Mouse (Mus musculus) C2C12 (cell line): ENCODE data around the gene Gng8. TPM values are rescaled to one million over a fixed set of nuclear protein-coding genes. Genes with fewer than 3 reads are reported as not detected.

Experiments
- H3K27me3 ChIP-seq: one replicate; pipeline ENCODE4 v1.6.1; 2011; ENCODE audit not compliant: control insufficient read depth, insufficient read depth, insufficient read length
- H3K36me3 ChIP-seq: one replicate; pipeline ENCODE4 v1.6.1; 2011; ENCODE audit not compliant: control insufficient read depth, insufficient read depth
- H3K4me3 ChIP-seq: one replicate; pipeline ENCODE4 v1.5.1; 2011; ENCODE audit warnings: mild to moderate bottlenecking, control low read depth; ENCODE audit not compliant: poor library complexity, insufficient read depth, severe bottlenecking
- H3K79me2 ChIP-seq: one replicate; pipeline ENCODE4 v1.6.1; 2011; ENCODE audit not compliant: control insufficient read depth, insufficient read depth
- H3K79me3 ChIP-seq: one replicate; pipeline ENCODE4 v1.6.1; 2011; ENCODE audit warnings: low read depth, control low read depth
- H3ac ChIP-seq: one replicate; pipeline ENCODE3; 2011; ENCODE audit warnings: low read depth; ENCODE audit not compliant: control insufficient read depth, insufficient read length
- CEBPB ChIP-seq: IDR thresholded peaks from one replicate; pipeline ENCODE4 v1.6.1; 2011; ENCODE audit warnings: low read depth, mild to moderate bottlenecking, control low read depth, moderate library complexity
- CTCF ChIP-seq: IDR thresholded peaks from one replicate; pipeline ENCODE4 v1.5.1; 2011; ENCODE audit not compliant: control insufficient read depth, insufficient read depth, insufficient read length
- FOSL1 ChIP-seq: IDR thresholded peaks from one replicate; pipeline ENCODE4 v1.8.0; 2011; ENCODE audit warnings: mild to moderate bottlenecking, low read length; ENCODE audit not compliant: poor library complexity, insufficient read depth, severe bottlenecking
- MAX ChIP-seq: IDR thresholded peaks from one replicate; pipeline ENCODE4 v1.6.1; 2011; ENCODE audit warnings: mild to moderate bottlenecking, control low read depth
- MYOD1 ChIP-seq: IDR thresholded peaks from one replicate; pipeline ENCODE4 v1.6.1; 2011; ENCODE audit warnings: low read depth; ENCODE audit not compliant: control insufficient read depth, insufficient read length
- MYOG ChIP-seq: IDR thresholded peaks from one replicate; pipeline ENCODE4 v1.6.1; 2011; ENCODE audit not compliant: control insufficient read depth, insufficient read length; ENCODE audit errors: extremely low read depth
- USF1 ChIP-seq: IDR thresholded peaks from one replicate; pipeline ENCODE4 v1.6.1; 2011; ENCODE audit warnings: low read depth, mild to moderate bottlenecking, control low read depth, moderate library complexity
- polyA plus RNA-seq: library from polyadenylated mRNA; unstranded; fragments of >200 nt; fragmentation: generic; extraction: Trizol; gene quantifications from one replicate; pipeline ENCODE4 v1.2.1, GENCODE M21; 2012; ENCODE audit warnings: missing spikeins

Gng8 gene
- polyA plus RNA-seq, 1 experiment: 2.6 TPM

DNA sequence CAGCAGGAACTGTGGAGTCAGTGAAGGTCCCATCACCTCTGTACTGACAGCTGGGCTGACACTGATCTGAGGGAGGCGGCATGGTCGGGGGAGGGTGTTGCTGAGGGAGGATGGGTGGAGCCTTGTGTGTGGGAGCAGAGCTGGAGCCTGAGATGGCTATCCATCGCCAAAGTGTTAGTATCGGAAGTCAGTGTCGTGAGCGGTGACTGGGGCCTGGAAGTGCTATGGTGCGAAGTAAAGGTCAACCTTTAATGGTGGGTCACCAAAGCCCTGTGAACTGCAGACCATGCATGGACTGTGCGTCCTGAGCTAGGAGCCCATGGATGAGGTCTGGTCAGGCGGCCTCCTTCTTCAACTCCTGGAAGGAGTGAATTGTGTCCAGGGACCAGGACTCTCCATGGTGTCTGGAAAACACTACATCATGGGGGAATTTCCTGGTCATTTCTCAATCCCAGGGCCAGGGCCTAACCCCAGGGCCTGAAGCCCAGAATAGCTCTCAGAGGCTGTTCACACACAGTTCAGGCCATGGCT lies 14.0 kb downstream of the Gng8 start:
- Histone ChIP-seq H3K36me3 (no peaks in the 10 kb centered on the region), H3K4me3 (no peak overlapping the region), H3ac (peak overlapping the region; percentile 2), H3K79me3 (peaks cover 6% of the 10 kb centered on the region), H3K27me3 (no peaks in the 10 kb centered on the region), H3K79me2 (peaks cover 23% of the 10 kb centered on the region)
- TF ChIP-seq MYOG (no peak), MYOD1 (peak; percentile 14), MAX (no peak), CEBPB (no peak), FOSL1 (no peak)

DNA sequence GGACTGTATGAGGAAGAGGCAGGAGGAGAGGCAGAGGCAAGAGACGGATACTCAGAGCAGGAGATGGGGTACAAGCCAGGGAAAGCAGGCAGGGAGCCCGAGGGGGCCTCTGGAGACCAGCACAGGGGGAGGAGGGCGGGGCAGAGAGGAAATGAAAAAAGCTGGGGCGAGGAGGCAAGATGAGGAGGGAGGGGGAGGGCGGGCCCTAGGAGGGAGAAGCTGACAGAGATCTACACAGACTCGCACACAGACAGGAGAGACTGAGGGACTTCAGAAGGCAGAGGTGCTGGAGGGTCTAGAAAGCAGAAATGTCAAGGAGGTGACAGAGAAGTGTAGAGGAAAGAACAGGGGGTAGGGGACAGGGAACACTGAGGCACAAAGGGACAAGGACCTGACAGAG lies 14.7 kb downstream of the Gng8 start, which contains the start of gene Ptgir:
TSS of gene Ptgir (plus strand) at position 210 of the 400 bp plus-strand sequence.
- Histone ChIP-seq H3ac (peak within 1 kb of the TSS; percentile 2), H3K79me2 (peaks cover 23% of the 10 kb centered on the region), H3K79me3 (peaks cover 6% of the 10 kb centered on the region), H3K4me3 (no peak within 1 kb of the TSS), H3K27me3 (no peaks in the 10 kb centered on the region), H3K36me3 (no peaks in the 10 kb centered on the region)
- TF ChIP-seq CTCF (no peak), CEBPB (no peak), FOSL1 (no peak)

GRCm38 (mm10) chr7:16906889-16907559 lies 15.4 kb downstream of the Gng8 start:
- no peak overlapping the region for H3ac ChIP-seq
- no peaks in the 10 kb centered on the region for H3K36me3 ChIP-seq
- H3K4me3 ChIP-seq: no peak overlapping the region
- TF ChIP-seq CTCF (no peak), MYOG (no peak), MYOD1 (no peak), CEBPB (no peak), MAX (no peak), FOSL1 (no peak), USF1 (no peak)
- peaks cover 23% of the 10 kb centered on the region for H3K79me2 ChIP-seq
- H3K79me3 ChIP-seq: peaks cover 6% of the 10 kb centered on the region
- H3K27me3 ChIP-seq: no peaks in the 10 kb centered on the region

- no peak overlapping the region for H3ac ChIP-seq
- H3K79me3 ChIP-seq: peaks cover 6% of the 10 kb centered on the region
- peaks cover 23% of the 10 kb centered on the region for H3K79me2 ChIP-seq
- H3K4me3 ChIP-seq: no peak overlapping the region
- no peaks in the 10 kb centered on the region for H3K27me3 ChIP-seq
- TF ChIP-seq CTCF (no peak), MYOG (no peak)
- H3K36me3 ChIP-seq: no peaks in the 10 kb centered on the region
Observed at GRCm38 (mm10) chr7:16907842-16908241, 16.3 kb downstream of the Gng8 start.

DNA sequence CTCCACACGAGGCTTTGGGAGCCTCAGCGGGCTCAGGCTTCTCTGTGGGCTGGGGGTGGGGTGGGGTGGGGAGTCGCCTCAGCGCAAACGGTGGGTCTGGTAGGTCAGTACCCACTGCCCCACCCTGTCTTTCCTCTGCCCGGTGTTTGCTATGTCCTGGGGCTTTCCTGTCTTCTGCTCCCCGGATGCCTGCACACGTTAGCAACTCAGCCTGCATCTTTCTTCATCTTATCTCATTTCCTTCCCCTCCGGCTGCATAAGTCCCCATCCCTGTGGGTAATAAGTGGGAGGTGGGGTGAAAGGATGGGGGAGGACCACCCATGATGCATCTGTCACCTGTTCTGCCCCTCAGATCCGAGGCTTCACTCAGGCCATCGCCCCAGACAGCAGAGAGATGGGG lies 16.8 kb downstream of the Gng8 start:
- Histone ChIP-seq H3ac (no peak overlapping the region), H3K4me3 (no peak overlapping the region), H3K27me3 (no peaks in the 10 kb centered on the region), H3K79me3 (peaks cover 6% of the 10 kb centered on the region), H3K79me2 (peaks cover 23% of the 10 kb centered on the region), H3K36me3 (no peaks in the 10 kb centered on the region)
- TF ChIP-seq FOSL1 (no peak), MAX (no peak), USF1 (no peak), MYOG (no peak), CTCF (no peak), MYOD1 (no peak), CEBPB (no peak)

DNA sequence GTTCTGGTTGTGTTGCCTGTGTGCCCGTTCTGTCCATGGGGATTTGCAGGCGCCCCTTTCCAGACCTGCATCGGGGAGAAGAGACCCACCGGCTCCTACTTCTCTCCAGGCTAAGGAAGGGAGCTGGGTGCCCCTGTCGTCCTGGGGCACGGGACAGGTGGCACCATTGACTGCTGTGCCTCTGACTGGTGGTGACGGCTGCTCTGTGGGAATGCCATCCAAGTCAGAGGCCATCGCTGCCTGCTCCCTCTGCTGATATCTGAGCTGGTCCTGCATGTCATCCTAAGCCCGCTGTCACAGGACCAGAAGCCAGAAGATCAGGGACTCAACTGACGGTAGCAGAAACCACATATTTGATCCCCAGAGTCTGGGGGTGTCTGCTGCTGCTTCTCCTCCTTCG lies 17.3 kb downstream of the Gng8 start:
- peaks cover 6% of the 10 kb centered on the region for H3K79me3 ChIP-seq
- H3K79me2 ChIP-seq: peaks cover 23% of the 10 kb centered on the region
- H3K4me3 ChIP-seq: no peak overlapping the region
- no peaks in the 10 kb centered on the region for H3K36me3 ChIP-seq
- H3ac ChIP-seq: peak overlapping the region; percentile 2
- H3K27me3 ChIP-seq: no peaks in the 10 kb centered on the region
- TF ChIP-seq MYOD1: no peak
- TF ChIP-seq MAX: no peak
- no peak for TF ChIP-seq USF1
- no peak for TF ChIP-seq FOSL1
- no peak for TF ChIP-seq MYOG
- no peak for TF ChIP-seq CEBPB
- no peak for TF ChIP-seq CTCF
